Mouse (Mus musculus) adrenal gland, adult (tissue): Measurements from ENCODE around the gene Rrp7a.

Experiments used
- DNase-seq, 2 experiments: peaks; one replicate each; pipeline ENCODE4 v3.0.0; 2022 to 2023; ENCODE audit warnings: low spot score in 1 of 2; ENCODE audit not compliant: inconsistent age in 2 of 2

The Rrp7a gene

DNA sequence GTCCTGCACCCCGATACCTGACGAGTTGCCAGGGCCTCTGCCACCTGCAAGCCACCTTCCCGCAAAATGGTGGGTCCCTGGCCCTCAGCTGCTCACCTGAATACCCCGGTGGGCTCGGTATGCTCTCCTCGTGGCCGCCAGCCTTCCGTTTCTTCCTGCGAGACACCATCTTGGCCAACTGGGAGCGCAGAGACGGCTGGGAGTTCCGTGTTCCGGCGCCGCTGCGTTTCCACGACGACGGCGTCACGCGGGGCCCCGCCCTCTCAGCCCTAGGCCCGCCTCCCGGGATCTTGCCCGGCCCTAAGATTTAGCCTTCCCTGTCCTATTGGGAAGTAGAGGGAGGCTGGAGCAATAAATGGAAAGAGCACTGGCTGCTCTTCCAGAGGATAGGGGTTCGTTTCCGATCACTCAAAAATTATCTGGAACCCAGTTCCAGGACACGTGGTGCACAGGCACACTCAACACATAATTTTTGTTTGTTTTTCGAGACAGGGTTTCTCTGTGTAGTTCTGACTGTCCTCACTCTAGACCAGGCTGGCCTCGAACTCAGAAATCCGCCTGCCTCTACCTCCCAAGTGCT is at the start of gene Rrp7a:
Rrp7a (minus strand) TSS at position 236 of the 580 bp plus-strand sequence.
- DNase-seq, result peak; percentile 95 to 98

DNA sequence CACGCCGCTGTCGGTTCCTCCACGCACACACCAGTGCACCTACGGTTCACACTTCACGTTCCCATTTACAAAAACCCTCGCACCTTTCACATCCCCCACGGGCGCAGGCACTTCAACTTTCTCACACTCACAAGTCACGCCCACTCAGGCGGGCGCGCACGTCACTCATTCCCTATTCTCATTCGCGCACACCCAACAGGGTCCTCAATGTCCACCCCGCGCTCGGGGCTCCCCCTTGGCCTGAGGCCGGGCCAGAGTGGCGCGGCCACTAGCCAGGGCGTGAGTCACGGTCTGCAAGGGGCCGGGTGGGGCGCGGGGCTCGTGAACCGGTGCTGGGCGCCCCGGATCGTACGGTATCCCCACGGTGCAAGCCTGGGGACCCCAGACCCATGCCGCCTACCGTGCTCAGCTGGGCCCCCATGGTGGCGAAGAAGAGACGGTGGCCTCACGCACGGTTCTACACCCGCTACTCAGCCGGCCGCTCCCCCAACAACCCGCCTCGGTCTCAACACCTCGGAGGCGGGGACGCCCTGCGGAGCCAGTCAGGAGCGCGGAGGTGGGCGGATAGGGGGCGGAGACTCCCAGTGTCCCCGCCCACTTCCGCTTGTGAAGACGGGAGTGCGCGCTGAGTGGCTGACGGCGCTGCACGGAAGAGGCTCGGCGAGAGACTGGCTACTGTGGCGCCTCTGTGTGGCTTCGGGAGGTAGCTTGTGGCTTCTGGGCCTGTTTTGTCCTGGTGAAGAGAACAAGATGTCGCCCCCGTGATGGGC is 49.3 kb upstream of the Rrp7a start:
- peak; percentile 98 for DNase-seq

DNA sequence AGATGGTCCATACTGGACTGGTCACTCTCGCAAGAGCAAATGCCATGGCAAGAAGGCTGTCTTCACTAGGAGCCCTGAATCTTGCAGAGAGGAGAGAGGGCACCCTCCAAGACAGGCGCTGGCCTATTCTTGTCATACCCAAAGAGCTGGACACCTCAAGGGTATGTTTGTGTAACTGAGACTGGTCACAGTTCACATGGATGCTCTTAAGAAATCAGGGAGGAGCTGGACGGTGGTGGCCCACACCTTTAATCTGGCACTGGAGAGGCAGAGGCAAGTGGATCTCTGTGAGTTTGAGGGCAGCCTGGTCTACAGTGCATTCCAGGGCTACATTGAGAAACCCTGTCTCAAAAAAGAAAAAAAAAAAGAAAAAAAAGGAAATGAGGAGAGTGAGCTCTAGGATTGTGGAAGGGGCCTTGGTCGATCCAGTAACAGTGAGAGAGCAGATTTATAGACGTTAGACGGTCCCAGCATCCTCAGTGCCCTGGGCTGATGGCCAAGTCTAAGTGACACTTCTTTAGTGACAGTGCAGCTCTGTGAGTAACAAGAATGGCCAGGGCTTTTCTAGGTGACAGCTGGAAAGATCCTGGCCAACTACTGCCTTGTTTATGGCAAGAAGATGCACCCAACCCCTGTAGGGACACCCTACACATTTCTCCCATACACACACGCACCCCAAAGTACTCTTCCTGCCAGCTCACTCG is 48.5 kb upstream of the Rrp7a start:
- peak; percentile 58 to 81 for DNase-seq

DNA sequence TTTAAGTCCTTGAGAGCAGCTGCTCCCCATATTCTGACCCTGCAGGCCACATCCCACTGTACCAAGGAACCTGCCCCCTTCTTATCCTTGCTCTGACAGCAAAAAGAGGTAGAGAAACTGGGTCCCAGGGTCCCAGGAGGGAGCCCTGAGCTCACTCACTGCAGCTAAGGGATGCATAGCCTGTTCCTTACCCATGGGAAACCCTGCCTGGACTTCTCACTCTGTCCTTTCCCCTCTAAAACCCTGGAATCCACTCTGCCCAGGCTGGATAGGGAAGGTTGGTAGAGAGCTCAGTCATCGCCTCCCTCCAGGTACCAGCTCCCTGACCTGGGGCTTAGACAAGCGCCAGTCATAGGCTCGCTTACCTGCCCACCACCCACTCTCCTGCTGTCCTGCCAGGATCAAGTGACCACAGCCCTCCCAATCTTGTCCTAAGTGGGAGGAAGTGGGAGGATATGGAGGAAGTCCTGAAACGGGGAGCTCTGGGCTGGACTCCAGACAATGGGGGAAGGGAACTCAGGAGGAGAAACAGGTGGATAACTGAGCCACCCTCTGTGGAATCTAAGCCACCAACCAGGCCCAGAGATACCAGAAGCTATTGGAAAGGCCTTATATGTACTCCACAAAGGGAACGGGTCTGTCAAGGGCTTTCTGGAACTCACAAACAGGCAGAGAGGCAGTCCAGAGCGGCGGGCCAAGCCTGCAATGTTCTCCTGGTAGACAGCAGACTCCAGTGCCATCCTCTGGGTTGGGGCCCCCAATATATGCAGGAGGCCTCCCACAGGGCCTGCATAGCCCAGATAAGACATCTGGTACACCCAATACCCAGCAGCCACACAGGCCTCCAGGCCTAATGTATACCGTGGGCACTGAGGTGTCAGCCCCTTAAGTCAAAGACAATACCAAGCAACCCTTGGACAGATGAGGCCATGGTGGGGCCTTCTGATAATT is 47.4 kb upstream of the Rrp7a start:
- peak; percentile 39 to 68 for DNase-seq

DNA sequence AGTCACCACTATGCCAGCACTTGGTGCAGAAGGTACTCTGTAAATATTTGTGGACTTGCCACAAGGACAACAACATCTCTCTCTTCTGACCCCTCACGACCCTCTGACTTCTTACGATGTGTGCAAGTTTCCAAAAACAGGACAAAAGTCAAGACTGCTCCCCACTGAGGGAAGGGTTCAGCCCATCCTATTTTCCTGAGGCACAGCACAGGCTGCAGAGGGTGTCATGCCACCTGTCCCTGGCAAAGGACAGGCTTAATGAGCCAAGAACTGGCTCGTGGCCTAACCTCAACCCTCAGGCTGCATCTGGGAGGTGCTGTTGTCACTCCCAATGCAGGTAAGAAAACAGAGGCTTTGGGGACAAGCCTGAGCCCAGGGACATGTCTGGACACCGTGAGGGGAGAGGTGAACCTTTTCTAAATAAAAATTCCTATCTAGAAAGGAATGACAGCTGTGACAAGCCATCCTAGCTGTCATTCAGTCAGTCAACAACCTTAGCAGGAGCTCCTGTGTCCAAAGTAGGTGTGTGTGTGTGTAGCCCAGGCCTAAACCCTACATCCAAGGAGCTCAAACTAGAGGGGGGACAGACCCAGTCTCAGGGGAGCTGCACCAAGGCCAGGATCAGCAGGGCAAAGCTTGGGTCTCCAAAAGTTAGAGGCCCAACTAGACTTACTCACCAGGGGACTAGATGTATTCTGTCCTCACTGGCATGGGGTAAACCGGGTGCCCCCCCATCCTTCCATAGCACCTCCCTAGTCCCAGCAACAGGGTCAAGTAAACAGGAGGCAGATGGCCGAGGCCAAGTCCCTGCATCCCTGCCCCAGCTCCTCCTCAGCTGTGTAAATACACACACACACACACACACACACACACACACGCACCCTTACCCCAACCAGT is 46.5 kb upstream of the Rrp7a start:
- DNase-seq, result peak; percentile 18 to 49

DNA sequence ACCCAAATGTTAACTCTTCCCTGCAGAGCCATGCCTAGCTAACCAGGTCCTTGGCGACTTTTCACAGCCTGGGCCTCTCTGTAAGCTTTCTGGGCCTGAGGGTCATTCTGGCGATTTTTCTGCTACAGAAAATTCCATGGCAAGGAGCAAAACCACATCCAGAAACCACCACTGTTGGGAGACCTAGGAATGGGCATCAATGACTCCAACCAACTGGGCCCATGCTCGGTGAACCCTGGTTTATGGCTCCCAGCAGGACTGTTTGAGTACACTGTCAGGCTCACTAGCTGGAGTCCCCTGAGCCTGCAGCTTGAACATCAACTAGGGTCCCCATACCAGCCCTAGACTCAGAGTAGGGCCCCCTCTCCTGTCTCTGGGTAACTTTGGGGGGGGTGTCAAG is 45.7 kb upstream of the Rrp7a start:
- DNase-seq, result no peak

DNA sequence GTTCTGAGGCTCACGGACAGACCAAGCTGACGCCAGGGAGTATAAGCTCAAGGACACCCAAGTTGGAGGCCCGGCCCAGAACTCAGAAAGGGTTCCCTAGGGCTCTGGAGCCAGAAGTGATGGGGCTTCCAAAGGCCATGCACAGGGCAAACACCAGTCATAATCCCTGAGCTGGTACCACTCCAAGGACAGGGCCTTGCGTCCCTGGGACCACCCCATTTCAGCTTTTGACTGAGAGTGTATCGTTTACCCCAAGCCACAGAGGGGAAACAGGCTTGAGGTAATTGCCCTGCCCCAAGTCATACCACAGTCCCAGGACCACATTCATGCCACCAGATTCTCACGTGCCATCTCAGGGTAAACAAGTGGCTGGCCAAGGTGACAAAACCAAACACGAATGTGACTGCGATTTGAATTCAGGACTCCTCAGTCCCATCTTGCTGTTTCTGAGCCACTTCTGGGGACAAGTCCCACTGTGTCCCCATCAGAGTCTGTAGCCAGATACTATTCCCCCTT is 45.0 kb upstream of the Rrp7a start:
- DNase-seq, result peak; percentile 30 to 61

DNA sequence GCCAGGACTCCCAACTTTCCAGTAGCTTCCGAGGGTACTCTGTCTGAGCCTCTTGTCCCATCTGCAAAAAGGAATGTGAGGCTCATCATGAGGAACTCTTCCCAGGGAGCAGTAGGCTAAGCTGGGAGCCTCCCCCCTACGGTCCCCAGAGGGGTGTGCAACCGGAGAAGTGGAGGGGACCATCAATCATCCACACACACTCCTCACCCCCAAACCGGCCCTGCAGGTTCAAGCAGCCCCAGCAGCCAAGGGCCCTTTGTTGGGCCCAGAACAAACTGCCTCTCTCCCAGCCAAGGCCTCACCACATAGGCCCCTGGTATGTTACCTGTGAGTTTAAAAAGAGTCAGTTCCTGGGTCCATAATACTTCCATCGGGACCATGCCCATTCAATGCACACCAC is 44.5 kb upstream of the Rrp7a start:
- no peak for DNase-seq

DNA sequence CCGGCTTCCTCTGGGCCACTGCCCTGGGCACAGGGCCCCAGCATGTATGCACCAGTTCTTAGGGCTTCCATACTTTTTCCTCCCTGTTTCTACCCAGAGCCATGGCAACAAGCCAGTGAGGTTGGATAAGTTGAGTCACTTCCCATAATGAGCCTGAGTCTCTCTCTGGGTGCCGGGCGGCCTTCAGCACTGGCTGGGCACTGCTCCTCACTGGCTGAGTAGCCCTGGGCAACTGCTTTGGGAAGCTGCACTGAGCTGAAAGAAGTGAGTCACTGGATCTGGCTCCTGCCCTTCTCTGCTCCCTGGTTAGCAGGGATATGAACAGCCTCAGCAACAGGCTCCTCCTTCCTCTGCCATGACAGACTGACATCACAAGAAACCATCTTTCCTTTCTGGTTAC is 44.0 kb upstream of the Rrp7a start:
- peak; percentile 88 to 95 for DNase-seq

DNA sequence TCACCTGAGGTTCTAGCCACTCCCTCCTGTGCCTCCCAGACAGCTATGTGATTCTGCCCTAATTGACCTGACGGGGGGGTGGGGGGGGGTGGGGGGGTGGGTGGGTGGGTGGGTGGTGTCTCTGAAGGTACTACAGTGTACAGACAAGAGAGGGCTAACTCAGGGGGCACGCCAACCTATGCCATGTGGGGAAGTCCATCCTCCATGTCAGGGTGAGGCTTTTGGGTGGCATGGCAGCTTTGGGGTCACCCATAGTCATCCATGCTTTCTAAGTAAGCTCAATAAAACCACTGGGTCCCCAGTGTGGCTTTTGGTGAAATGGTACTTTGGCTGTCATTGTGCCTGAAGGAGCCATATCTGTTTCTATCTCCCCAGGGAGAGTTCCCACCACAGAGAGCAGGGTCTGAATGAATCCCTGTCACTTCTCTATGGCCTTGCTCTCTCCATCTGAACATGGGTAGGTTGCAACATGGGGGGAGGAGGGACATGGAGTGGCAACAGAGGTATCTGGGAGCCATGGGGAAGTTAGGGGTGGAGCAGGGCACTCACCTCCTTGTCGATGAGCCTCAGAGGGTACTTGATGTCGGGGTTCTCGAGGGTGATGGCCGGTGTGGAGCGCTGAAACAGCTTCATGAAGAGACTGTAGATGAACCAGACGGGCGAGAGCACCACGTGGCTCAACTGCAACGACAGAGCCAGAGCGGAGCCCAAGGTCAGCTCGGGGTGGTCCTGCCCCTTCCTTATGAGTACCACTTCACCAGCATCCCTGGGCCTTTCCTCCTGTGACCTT is 43.1 kb upstream of the Rrp7a start:
- DNase-seq, result peak in 1 of 2 experiments; percentile 56

DNA sequence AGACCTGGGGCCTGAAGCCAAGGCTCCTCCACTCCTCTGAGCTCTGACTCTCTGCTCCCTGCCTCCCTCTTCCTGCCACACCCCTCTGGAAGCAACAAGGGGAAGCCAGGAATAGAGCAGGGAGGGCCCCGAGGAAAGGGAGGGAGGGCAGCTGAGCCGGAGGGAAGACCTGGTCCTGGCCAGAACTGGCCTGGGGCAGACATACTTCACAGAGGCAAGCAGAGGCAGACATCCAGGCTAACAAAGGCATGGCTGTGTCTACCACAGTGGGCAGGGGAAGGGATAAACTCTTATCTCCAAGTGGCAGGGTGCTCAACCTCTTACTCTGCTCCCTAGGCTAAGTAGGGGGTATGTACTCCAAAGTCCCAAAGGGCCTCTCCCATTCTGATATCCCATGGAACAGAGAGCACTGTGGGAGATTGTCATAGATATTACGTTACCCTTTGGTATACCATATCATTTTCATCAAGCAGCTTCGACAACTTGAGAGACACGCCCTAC is 42.4 kb upstream of the Rrp7a start:
- DNase-seq, result peak; percentile 53 to 69

DNA sequence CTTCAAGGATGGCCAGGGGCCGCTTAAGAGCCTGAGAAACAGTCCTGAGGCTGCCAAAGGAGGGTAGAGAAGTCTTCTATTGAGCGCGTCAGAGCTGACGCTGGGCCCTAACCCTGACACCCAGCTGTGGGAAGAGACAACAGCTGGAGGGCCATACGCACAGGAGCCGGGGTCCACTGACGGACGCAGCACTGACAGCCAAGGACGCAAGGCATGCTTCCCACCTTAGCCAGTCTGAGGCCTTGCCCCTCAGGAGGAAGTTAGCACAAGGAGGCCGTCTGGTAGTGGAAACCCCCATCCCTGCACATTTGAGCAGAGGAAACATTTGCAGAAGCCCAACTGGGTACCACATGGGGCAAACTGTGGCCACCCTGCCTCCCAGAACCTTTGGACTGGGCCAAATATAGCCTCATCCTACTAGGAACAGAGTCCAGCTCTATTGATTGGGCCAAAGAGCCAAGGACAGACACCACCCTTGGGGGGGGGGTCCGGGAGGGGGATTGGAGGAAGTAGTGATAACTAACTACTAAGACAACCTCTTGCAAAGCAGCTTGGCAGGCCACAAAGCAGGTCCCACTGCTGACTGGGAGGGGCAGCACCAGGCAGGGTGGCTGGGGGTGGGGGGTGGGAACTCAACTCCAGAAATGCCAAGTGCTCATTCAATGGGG is 40.4 kb upstream of the Rrp7a start:
- DNase-seq, result no peak

DNA sequence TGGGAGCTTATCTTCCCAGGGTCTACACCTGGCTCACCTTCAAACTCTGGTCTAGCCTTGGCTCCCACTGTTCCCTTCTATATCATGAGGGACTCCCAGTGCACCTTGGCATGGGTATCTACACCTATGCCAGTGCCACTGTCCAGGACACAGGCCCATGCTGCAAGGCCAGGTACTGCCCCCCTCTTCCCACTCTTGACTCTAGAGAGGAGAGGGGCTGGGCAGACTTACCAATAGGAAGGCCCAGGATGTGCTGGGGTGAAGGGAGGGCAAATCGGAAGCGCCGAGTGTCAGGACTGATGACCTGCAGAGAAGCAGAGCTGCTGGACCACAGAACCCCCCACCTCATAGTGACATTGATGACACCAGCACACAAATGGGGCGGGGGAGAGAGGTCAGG is 39.4 kb upstream of the Rrp7a start:
- no peak for DNase-seq

DNA sequence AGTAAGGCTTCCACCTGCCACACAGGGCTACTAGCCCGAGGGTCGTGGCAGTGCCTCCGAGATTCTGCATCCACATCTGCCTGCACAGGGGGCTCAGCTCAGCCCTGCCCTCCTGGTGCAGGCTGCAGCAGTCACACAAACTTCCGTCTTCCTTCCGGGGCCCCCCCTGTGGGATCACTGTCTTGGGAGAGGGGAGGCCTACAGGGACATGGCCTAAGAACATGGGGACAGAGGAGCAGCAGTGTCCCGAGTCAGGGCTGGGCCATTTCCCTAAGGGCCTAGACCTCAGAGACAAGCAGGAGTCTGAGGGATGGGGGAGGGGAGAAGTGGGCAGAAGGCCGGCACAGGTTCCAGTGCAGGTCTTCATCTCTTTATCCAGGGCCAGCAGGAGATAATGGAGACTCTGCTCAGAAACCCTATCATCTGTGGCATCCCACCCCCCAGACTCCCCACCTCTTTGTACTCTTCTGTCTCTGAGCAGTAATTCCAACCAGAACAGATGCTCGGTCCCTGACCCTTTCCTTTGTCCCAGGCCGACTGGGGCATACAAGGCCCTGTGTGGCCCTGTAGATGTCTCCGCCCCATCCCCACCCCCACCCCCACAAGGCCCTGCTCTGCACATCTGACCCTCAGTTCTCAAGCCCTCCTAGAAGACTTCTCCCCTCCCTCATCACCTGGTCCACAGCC is 38.6 kb upstream of the Rrp7a start:
- no peak for DNase-seq

DNA sequence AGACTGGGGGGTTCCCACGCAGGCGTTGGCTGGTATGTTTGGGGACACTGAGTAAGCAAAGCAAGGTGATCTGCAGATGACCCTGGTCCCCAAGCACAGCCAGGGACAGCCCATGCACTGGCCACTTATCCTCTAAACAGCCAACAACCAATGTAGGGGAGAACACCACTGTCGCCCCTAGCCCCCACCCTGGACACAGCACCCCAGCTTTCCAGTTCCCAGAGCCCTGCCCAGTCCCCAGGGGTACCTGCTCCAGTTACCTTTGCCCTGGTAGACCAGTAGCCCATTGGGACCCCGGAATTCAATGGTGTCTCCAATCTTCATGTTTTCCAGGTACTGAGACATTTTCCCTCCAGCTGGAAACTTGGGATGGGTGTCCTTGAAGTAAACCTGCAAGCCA is 38.0 kb upstream of the Rrp7a start:
- DNase-seq, result peak in 1 of 2 experiments; percentile 23

DNA sequence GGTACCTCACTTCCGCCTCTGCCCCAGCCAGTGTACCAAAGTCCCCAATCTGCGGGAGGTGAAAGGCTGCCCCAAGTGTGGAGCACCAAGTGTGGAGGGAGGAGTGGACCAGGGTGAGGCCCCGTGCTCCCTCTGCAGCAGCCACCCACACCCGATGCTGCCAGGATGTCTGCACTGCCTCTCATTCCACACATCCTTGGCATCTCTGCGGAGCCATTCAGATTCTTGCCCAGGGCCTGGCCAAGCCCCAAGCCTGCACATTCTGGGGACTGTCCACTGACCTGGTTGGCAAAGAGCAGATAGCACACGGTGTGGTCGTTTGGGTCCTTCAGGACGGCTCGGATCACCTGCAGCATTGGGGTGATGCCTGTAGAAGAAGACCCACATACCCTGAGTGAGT is 37.2 kb upstream of the Rrp7a start:
- DNase-seq, result peak in 1 of 2 experiments; percentile 33

DNA sequence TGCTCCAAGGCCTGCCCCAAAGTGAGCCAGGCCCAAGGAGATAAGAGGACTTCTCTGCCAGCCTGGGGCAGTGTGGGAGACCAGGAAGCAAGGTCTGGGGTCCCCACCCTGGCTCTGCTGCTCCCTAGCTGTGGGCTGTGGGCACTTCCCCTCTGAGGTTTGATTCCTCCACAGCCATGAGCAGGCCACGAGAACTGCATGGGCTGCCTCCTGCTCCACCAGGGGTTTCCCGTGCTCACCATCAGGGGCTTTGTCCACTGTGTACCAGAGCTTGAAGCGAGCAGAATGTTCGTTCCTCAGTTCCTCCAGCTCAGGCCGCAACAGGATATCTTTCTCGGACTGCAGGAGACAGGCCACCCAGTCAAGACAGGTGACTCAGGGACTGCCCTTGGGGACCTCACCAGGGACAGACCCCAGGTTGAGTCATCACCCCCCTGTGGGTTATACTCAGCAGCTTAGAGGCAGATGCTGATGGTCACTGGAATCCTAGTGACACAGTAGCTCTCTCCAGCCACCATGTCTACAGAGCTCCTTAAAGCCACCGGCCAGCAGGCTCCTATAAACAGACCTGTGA is 36.1 kb upstream of the Rrp7a start:
- DNase-seq, result peak; percentile 54 to 82
